Mouse (Mus musculus) brain, embryonic 14.5 days (tissue): ENCODE results near the gene Hspa1b.

Experiments
- CTCF ChIP-seq: fragments of 200-500 bp; IDR thresholded peaks from 2 replicates; pipeline ENCODE4 v1.5.1; 2012; ENCODE audit warnings: inconsistent platforms, mild to moderate bottlenecking, moderate library complexity, borderline replicate concordance; ENCODE audit not compliant: insufficient read depth, insufficient read length; ENCODE audit errors: extremely low read depth
- POLR2A ChIP-seq: fragments of 200-500 bp; IDR thresholded peaks from 2 replicates; pipeline ENCODE4 v1.6.1; 2012; ENCODE audit warnings: mild to moderate bottlenecking, inconsistent platforms, borderline replicate concordance; ENCODE audit not compliant: poor library complexity, insufficient read depth, insufficient read length, severe bottlenecking; ENCODE audit errors: extremely low read depth

- TF ChIP-seq CTCF (no peak), POLR2A (no peak)
Observed at GRCm38 (mm10) chr17:34910982-34911381, 48.1 kb downstream of the Hspa1b start.
